Mouse (Mus musculus): Measurements from ENCODE around the gene Atp6v0d1. TPM values are rescaled to one million over a fixed set of nuclear protein-coding genes. Genes with fewer than 3 reads are reported as not detected.

Atp6v0d1 gene
- total and polyA plus RNA-seq, 3 experiments = 51.1 to 83.8 TPM; not detected in 1

DNA sequence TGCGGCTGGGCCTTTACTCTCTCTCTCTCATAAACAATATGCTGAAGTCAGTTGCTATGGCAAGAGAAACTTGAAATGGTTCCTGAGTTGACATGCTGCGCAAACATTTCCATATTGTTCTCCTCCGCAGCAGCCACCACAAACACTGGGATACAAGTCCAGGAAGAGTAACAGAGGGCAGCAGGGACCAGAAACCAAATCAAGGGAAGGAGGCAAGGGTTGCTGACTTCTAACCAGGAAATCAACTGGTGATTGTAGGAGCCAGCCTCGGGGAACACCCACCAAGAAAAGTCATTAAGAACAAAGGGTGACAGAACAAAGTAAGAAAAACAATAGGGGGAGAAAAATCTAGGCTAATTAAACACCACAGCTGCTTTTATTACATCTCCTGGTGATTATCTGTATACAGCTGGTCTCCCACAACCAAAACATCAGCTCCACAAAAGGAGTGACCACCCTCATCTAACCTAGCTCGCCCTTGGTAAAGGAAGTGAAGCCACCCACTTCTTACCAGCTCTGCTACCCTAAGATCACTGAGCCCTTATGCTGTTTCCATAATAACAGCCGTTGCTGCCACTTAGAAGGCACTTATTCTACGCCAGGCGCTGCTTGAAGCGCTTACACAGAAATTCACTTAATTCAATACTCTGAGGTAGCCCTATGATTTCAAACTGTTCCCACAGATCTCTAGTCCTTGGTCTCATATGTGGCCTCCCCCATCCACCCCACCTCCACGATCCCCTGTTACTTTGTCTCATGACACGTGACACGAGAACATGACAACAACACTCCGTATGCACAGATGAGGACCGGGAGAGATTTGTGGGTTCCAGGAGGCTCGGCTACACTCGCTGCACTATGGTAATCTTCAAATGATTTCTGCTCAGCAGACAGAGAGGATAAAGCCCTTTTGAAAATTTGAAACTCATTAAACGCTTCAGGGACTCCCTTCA lies 70.2 kb downstream of the Atp6v0d1 start:
- Histone ChIP-seq H3K36me3 (ENCODE audit: control insufficient read depth in 1 of 2, insufficient read depth in 2 of 2, low read length in 2 of 2) (peaks cover 0 to 12% of the 10 kb centered on the region in 2 experiments; a peak in 2 of 4 replicates), H3K9ac (ENCODE audit: control insufficient read depth, low read depth, low read length, poor library complexity, severe bottlenecking) (peak overlapping the region; percentile 92), H3K79me2 (ENCODE audit: control insufficient read depth, insufficient read depth, low read length, poor library complexity) (peaks cover 4% of the 10 kb centered on the region), H3K9me3 (replicated peaks; ENCODE audit: insufficient read depth, low read length) (no peaks in the 10 kb centered on the region), H3K4me3 (ENCODE audit: control insufficient read depth in 1 of 2, insufficient read depth in 1 of 2, low read depth in 2 of 2, low read length in 2 of 2) (peak overlapping the region; percentile 82 to 93), H3K27ac (ENCODE audit: control insufficient read depth, low read depth, low read length) (no peak overlapping the region), H3K4me1 (ENCODE audit: control insufficient read depth in 1 of 2, insufficient read depth in 2 of 2, low read length in 2 of 2) (peaks cover 4 to 20% of the 10 kb centered on the region in 2 experiments), H3K27me3 (ENCODE audit: control insufficient read depth in 1 of 2, insufficient read depth in 2 of 2, low read length in 2 of 2) (no peaks in the 10 kb centered on the region)
- no peak for DNase-seq (ENCODE audit: low read depth, low spot score)
- TF ChIP-seq NRF1 (IDR thresholded peaks at IDR 0.05; ENCODE audit: insufficient read depth, low read depth, low read length, poor library complexity, severe bottlenecking) (no peak), ETS1 (IDR thresholded peaks at IDR 0.05; ENCODE audit: low read depth, low read length) (no peak), ZNF384 (IDR thresholded peaks at IDR 0.05; ENCODE audit: low read depth, low read length) (no peak), TCF12 (IDR thresholded peaks at IDR 0.05; ENCODE audit: low read depth, low read length) (no peak), ZC3H11A (IDR thresholded peaks at IDR 0.05; ENCODE audit: low read depth, low read length) (no peak), SIN3A (IDR thresholded peaks at IDR 0.05; ENCODE audit: low read length) (no peak), MAX (IDR thresholded peaks at IDR 0.05; ENCODE audit: low read length) (no peak), POLR2AphosphoS2 (IDR thresholded peaks at IDR 0.05; ENCODE audit: low read length) (no peak), POLR2A (IDR thresholded peaks at IDR 0.05; ENCODE audit: control insufficient read depth in 1 of 2, insufficient read depth in 1 of 2, low read depth in 1 of 2, low read length in 2 of 2, poor library complexity in 1 of 2) (no peak), RAD21 (IDR thresholded peaks at IDR 0.05; ENCODE audit: low read depth, low read length) (no peak), JUND (IDR thresholded peaks at IDR 0.05; ENCODE audit: low read depth, low read length) (no peak), MYC (IDR thresholded peaks at IDR 0.05; ENCODE audit: low read depth, low read length) (no peak)

DNA sequence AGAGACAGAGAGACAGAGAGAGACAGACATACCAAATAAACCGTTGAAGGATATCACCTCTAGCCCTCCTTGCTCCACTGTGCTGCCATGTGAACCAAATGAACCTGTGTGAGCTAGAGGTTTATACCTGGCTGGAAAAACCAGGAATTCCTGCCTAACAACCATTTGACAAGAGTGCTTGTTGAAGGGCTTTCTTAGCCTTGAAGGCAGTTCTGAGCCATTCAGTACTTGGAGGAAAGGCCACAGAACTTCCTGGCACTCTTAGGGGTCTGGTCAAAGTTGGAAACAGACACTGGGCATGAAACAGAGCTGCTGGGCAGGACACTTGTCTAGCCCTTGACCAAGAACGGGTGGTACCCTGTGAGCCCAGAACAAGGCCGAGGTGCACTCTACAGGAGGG lies 71.3 kb downstream of the Atp6v0d1 start:
- Histone ChIP-seq H3K27me3 (ENCODE audit: control insufficient read depth in 1 of 2, insufficient read depth in 2 of 2, low read length in 2 of 2) (no peaks in the 10 kb centered on the region), H3K36me3 (ENCODE audit: control insufficient read depth in 1 of 2, insufficient read depth in 2 of 2, low read length in 2 of 2) (peaks cover 0 to 10% of the 10 kb centered on the region in 2 experiments; a peak in 2 of 4 replicates), H3K4me3 (ENCODE audit: control insufficient read depth in 1 of 2, insufficient read depth in 1 of 2, low read depth in 2 of 2, low read length in 2 of 2) (no peak overlapping the region), H3K27ac (ENCODE audit: control insufficient read depth, low read depth, low read length) (no peak overlapping the region), H3K9me3 (replicated peaks; ENCODE audit: insufficient read depth, low read length) (no peaks in the 10 kb centered on the region), H3K4me1 (ENCODE audit: control insufficient read depth in 1 of 2, insufficient read depth in 2 of 2, low read length in 2 of 2) (peaks cover 4 to 20% of the 10 kb centered on the region in 2 experiments), H3K79me2 (ENCODE audit: control insufficient read depth, insufficient read depth, low read length, poor library complexity) (peaks cover 4% of the 10 kb centered on the region), H3K9ac (ENCODE audit: control insufficient read depth, low read depth, low read length, poor library complexity, severe bottlenecking) (no peak overlapping the region)
- DNase-seq (ENCODE audit: low read depth, low spot score) = no peak
- no peak for TF ChIP-seq MXI1 (IDR thresholded peaks at IDR 0.05; ENCODE audit: low read depth, low read length)
- TF ChIP-seq SIN3A (IDR thresholded peaks at IDR 0.05; ENCODE audit: low read length) = no peak
- TF ChIP-seq SMC3 (IDR thresholded peaks at IDR 0.05; ENCODE audit: low read depth, low read length) = no peak
- no peak for TF ChIP-seq TBP (IDR thresholded peaks at IDR 0.05; ENCODE audit: low read depth, low read length)
- no peak for TF ChIP-seq MYC (IDR thresholded peaks at IDR 0.05; ENCODE audit: low read depth, low read length)
- TF ChIP-seq RAD21 (IDR thresholded peaks at IDR 0.05; ENCODE audit: low read depth, low read length) = no peak
- no peak for TF ChIP-seq USF1 (IDR thresholded peaks at IDR 0.05; ENCODE audit: low read depth, low read length)
- TF ChIP-seq MAX (IDR thresholded peaks at IDR 0.05; ENCODE audit: low read length) = no peak
- TF ChIP-seq POLR2A (IDR thresholded peaks at IDR 0.05; ENCODE audit: control insufficient read depth in 1 of 2, insufficient read depth in 1 of 2, low read depth in 1 of 2, low read length in 2 of 2, poor library complexity in 1 of 2) = no peak
- TF ChIP-seq MAFK (IDR thresholded peaks at IDR 0.05; ENCODE audit: borderline replicate concordance, low read depth, low read length) = no peak
- no peak for TF ChIP-seq MEF2A (IDR thresholded peaks at IDR 0.05; ENCODE audit: extremely low read depth, insufficient replicate concordance, low read depth, low read length, poor library complexity, severe bottlenecking)
- TF ChIP-seq ZKSCAN1 (IDR thresholded peaks at IDR 0.05; ENCODE audit: low read depth, low read length) = no peak
- TF ChIP-seq CHD1 (IDR thresholded peaks at IDR 0.05; ENCODE audit: low read depth, low read length) = no peak
- no peak for TF ChIP-seq TAL1 (IDR thresholded peaks at IDR 0.05; ENCODE audit: low read length)
- TF ChIP-seq NRF1 (IDR thresholded peaks at IDR 0.05; ENCODE audit: insufficient read depth, low read depth, low read length, poor library complexity, severe bottlenecking) = no peak
- no peak for TF ChIP-seq ZNF384 (IDR thresholded peaks at IDR 0.05; ENCODE audit: low read depth, low read length)
- TF ChIP-seq POLR2AphosphoS2 (IDR thresholded peaks at IDR 0.05; ENCODE audit: low read length) = no peak
- no peak for TF ChIP-seq MYB (IDR thresholded peaks at IDR 0.05; ENCODE audit: low read depth, low read length)
- TF ChIP-seq NELFE (IDR thresholded peaks at IDR 0.05; ENCODE audit: low read depth, low read length) = no peak

Measured in MEL (cell line).